Mouse (Mus musculus) small intestine, adult 2 months (tissue): ENCODE measurements at regions not wholly inside any gene's neighbourhood (a gene's known extent, or its start where the extent isn't known, plus 50 kb on each side); places are given as distances from the start of the nearest gene placed in this dataset.

Experiments used
- CTCF ChIP-seq: fragments of 200-500 bp; IDR thresholded peaks from 2 replicates; pipeline ENCODE4 v1.5.1; 2012; ENCODE audit warnings: low read depth, mild to moderate bottlenecking, control low read depth, inconsistent platforms, low read length, moderate library complexity, mixed read lengths; ENCODE audit not compliant: insufficient replicate concordance, insufficient read length; ENCODE audit errors: extremely low read depth
- POLR2A ChIP-seq: fragments of 200-500 bp; IDR thresholded peaks from 2 replicates; pipeline ENCODE4 v1.6.1; 2012; ENCODE audit warnings: low read depth, mild to moderate bottlenecking, control low read depth, inconsistent platforms, low read length, moderate library complexity

DNA sequence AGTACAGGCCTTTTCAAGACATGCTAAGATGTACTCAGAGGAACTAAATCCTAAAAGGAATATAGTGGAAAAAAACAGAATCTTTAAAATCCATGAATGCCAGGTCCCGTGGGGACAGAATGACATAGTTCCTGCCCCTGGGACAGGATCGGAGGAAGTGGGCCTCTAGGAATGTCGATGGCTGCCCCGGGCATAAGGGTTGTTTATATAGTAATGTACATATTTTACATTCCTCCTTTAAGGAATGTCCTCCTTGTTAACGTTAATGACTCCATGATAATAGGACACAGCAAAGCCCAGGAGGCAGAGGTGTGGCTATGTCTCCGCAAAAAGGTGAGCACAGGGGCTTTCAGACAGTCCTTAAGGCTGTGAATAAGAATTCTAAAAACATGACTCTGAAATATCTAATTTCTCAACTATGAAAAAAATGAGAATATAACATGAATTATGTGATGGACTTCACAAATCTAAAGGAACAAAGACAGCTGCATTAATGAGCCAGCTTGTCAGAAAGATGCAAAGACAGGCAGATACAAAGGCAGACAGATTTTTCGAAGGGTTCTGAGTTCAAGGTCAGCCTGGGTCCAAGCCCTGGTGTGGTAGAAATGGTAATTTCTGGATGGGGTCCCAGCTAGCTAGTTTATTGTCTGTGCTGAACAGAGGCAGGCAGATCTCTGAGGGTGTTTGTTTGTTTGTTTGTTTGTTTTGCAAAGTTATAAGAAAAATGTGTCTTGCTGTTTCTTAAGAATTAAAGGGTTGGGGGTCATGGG, 111.3 kb upstream of the Pcgf5 start:
- TF ChIP-seq POLR2A: no peak
- no peak for TF ChIP-seq CTCF
